Mouse (Mus musculus): ENCODE results near the gene Oxct2b.
A peak's percentile ranks its signal among the peaks of the same experiment; 100 is the strongest.

DNA sequence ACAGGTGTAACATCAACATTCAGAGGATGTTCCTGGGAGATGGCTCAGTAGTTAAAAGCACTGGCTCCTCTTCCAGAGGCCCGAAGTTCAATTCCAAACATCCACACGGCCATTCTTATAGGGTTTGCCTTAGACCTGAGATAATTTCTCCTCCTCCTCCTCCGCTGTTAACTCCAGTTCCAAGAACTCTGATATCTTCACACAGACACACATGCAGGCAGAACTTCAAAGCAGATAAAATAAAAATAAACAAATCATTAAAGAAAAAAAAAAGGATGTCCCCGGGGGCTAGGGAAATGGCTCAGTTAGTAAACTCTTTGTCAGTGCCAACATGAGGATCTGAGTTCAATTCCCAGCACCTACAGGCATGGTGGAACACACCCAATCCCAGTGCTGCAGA, 37.8 kb upstream of the Oxct2b start:
- TF ChIP-seq BHLHE40 (IDR thresholded peaks at IDR 0.05; ENCODE audit: borderline replicate concordance, low read depth, low read length) (peak; percentile 30; the same call in 1 of the 2 replicates), CTCF (IDR thresholded peaks at IDR 0.05 in 2 of 3, conservative IDR thresholded peaks at IDR 0.05 in 1 of 3; ENCODE audit: control insufficient read depth in 1 of 3, insufficient read depth in 1 of 3, low read depth in 2 of 3, low read length in 3 of 3, poor library complexity in 1 of 3, severe bottlenecking in 1 of 3) (no peak), POLR2A (IDR thresholded peaks at IDR 0.05; ENCODE audit: control insufficient read depth in 1 of 2, insufficient read depth in 1 of 2, low read depth in 1 of 2, low read length in 2 of 2, poor library complexity in 1 of 2) (no peak)

All from MEL (cell line).